Mouse (Mus musculus): ENCODE results near the gene Nudcd3. TPM values are rescaled to one million over a fixed set of nuclear protein-coding genes. Genes with fewer than 3 reads are reported as not detected.

Gene Nudcd3
- polyA plus RNA-seq, 1 experiment, result 20.0 TPM

GRCm38 (mm10) chr11:6165391-6166081, 34.7 kb downstream of the Nudcd3 start:
- peaks cover 2% of the 10 kb centered on the region; the same call in 1 of the 2 replicates for H3K4me1 ChIP-seq (ENCODE audit: control insufficient read depth, insufficient read depth, insufficient read length)
- no peak overlapping the region for H3K27ac ChIP-seq (ENCODE audit: insufficient read depth, low read length)
- H3K36me3 ChIP-seq (ENCODE audit: control insufficient read depth, insufficient read depth, low read length), result no peaks in the 10 kb centered on the region
- H3K4me3 ChIP-seq (ENCODE audit: extremely low read depth, insufficient read depth, insufficient read length), result no peak overlapping the region
- 92% methylated on average over 7 of the region's 7 CpGs for WGBS
- H3K27me3 ChIP-seq (ENCODE audit: control insufficient read depth, insufficient read depth, low read length), result no peaks in the 10 kb centered on the region
- no peak for DNase-seq (ENCODE audit: low read depth in 1 of 2, low spot score in 2 of 2)
- no peak for TF ChIP-seq CTCF (IDR thresholded peaks at IDR 0.05; ENCODE audit: extremely low read depth, insufficient read depth, insufficient read length, insufficient replicate concordance)
- no peak for TF ChIP-seq POLR2A (IDR thresholded peaks at IDR 0.05; ENCODE audit: low read depth, low read length)

DNA sequence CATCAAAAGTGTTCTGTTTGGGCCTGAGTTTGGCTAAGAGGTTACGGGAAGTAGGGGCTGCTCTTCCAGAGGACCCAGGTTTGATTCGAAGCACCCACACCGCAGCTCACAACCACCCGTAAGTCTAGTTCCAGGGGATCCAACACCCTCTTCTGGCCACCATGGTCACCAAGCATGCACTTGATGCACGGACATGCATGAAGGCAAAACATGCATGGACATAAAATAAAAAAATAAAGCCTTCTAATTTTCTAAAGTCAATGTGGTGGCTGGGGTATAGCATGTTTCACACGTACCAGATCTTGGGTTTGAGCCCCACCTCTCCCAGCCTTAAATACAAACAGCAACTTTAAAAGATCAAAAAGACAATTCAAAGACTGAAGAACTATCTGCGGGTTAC, 35.4 kb downstream of the Nudcd3 start:
- Histone ChIP-seq H3K27me3 (ENCODE audit: control insufficient read depth, insufficient read depth, low read length) (no peaks in the 10 kb centered on the region), H3K36me3 (ENCODE audit: control insufficient read depth, insufficient read depth, low read length) (no peaks in the 10 kb centered on the region), H3K4me1 (ENCODE audit: control insufficient read depth, insufficient read depth, insufficient read length) (peaks cover 5% of the 10 kb centered on the region; the same call in 1 of the 2 replicates), H3K27ac (ENCODE audit: insufficient read depth, low read length) (no peak overlapping the region), H3K4me3 (ENCODE audit: extremely low read depth, insufficient read depth, insufficient read length) (no peak overlapping the region)
- no peak for DNase-seq (ENCODE audit: low read depth in 1 of 2, low spot score in 2 of 2)
- TF ChIP-seq POLR2A (IDR thresholded peaks at IDR 0.05; ENCODE audit: low read depth, low read length) (no peak), CTCF (IDR thresholded peaks at IDR 0.05; ENCODE audit: extremely low read depth, insufficient read depth, insufficient read length, insufficient replicate concordance) (no peak)
- WGBS, result 92% methylated on average over 7 of the region's 7 CpGs

GRCm38 (mm10) chr11:6163706-6164105, 36.5 kb downstream of the Nudcd3 start:
- 87% methylated on average over 12 of the region's 12 CpGs for WGBS
- no peaks in the 10 kb centered on the region for H3K27me3 ChIP-seq (ENCODE audit: control insufficient read depth, insufficient read depth, low read length)
- H3K4me1 ChIP-seq (ENCODE audit: control insufficient read depth, insufficient read depth, insufficient read length), result peaks cover 4% of the 10 kb centered on the region; the same call in 1 of the 2 replicates

GRCm38 (mm10) chr11:6163062-6163461, 37.2 kb downstream of the Nudcd3 start:
- H3K36me3 ChIP-seq (ENCODE audit: control insufficient read depth, insufficient read depth, low read length), result no peaks in the 10 kb centered on the region
- peaks cover 4% of the 10 kb centered on the region; the same call in 1 of the 2 replicates for H3K4me1 ChIP-seq (ENCODE audit: control insufficient read depth, insufficient read depth, insufficient read length)
- H3K27me3 ChIP-seq (ENCODE audit: control insufficient read depth, insufficient read depth, low read length), result no peaks in the 10 kb centered on the region
- TF ChIP-seq POLR2A (IDR thresholded peaks at IDR 0.05; ENCODE audit: low read depth, low read length), result no peak
- no peak for TF ChIP-seq CTCF (IDR thresholded peaks at IDR 0.05; ENCODE audit: extremely low read depth, insufficient read depth, insufficient read length, insufficient replicate concordance)
- 92% methylated on average over 3 of the region's 3 CpGs for WGBS
- DNase-seq (ENCODE audit: low read depth in 1 of 2, low spot score in 2 of 2), result no peak
- H3K27ac ChIP-seq (ENCODE audit: insufficient read depth, low read length), result no peak overlapping the region
- H3K4me3 ChIP-seq (ENCODE audit: extremely low read depth, insufficient read depth, insufficient read length), result no peak overlapping the region

More at GRCm38 (mm10) chr11:6163706-6164105, 36.5 kb downstream of the Nudcd3 start:
- no peak overlapping the region for H3K27ac ChIP-seq (ENCODE audit: insufficient read depth, low read length)
- no peak for TF ChIP-seq CTCF (IDR thresholded peaks at IDR 0.05; ENCODE audit: extremely low read depth, insufficient read depth, insufficient read length, insufficient replicate concordance)
- no peak for TF ChIP-seq POLR2A (IDR thresholded peaks at IDR 0.05; ENCODE audit: low read depth, low read length)
- DNase-seq (ENCODE audit: low read depth in 1 of 2, low spot score in 2 of 2), result no peak
- no peaks in the 10 kb centered on the region for H3K36me3 ChIP-seq (ENCODE audit: control insufficient read depth, insufficient read depth, low read length)
- no peak overlapping the region for H3K4me3 ChIP-seq (ENCODE audit: extremely low read depth, insufficient read depth, insufficient read length)

DNA sequence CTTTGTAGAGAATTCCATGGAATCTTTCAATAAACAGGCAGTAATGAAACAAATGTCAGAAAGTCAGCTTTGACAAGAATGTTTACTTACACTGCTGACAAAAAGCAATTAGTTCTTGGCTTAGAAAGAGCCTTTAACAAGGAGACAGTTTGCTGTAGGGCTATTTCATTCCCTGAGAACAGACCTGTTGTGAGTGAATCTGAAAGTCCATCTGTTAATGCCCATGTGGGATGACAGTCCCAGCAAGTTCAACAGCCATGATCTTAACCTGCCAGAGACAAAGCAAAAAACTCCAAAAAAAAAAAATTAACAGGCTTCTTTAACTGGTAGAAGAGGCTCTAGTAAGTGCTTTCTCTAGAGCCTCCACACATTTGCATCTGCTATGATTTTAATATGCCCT, 38.7 kb downstream of the Nudcd3 start:
- TF ChIP-seq CTCF (IDR thresholded peaks at IDR 0.05; ENCODE audit: extremely low read depth, insufficient read depth, insufficient read length, insufficient replicate concordance) (no peak), POLR2A (IDR thresholded peaks at IDR 0.05; ENCODE audit: low read depth, low read length) (no peak)
- DNase-seq (ENCODE audit: low read depth in 1 of 2, low spot score in 2 of 2), result no peak
- no peak overlapping the region for H3K27ac ChIP-seq (ENCODE audit: insufficient read depth, low read length)
- no peaks in the 10 kb centered on the region for H3K36me3 ChIP-seq (ENCODE audit: control insufficient read depth, insufficient read depth, low read length)
- no peak overlapping the region for H3K4me3 ChIP-seq (ENCODE audit: extremely low read depth, insufficient read depth, insufficient read length)
- H3K4me1 ChIP-seq (ENCODE audit: control insufficient read depth, insufficient read depth, insufficient read length), result peaks cover 4% of the 10 kb centered on the region; the same call in 1 of the 2 replicates
- H3K27me3 ChIP-seq (ENCODE audit: control insufficient read depth, insufficient read depth, low read length), result no peaks in the 10 kb centered on the region

GRCm38 (mm10) chr11:6160663-6161271, 39.4 kb downstream of the Nudcd3 start:
- H3K4me1 ChIP-seq (ENCODE audit: control insufficient read depth, insufficient read depth, insufficient read length), result peaks cover 4% of the 10 kb centered on the region; the same call in 1 of the 2 replicates
- no peak overlapping the region for H3K27ac ChIP-seq (ENCODE audit: insufficient read depth, low read length)

More at GRCm38 (mm10) chr11:6160663-6161271, 39.4 kb downstream of the Nudcd3 start:
- no peak for TF ChIP-seq POLR2A (IDR thresholded peaks at IDR 0.05; ENCODE audit: low read depth, low read length)
- no peak for TF ChIP-seq CTCF (IDR thresholded peaks at IDR 0.05; ENCODE audit: extremely low read depth, insufficient read depth, insufficient read length, insufficient replicate concordance)
- no peaks in the 10 kb centered on the region for H3K36me3 ChIP-seq (ENCODE audit: control insufficient read depth, insufficient read depth, low read length)
- DNase-seq (ENCODE audit: low read depth in 1 of 2, low spot score in 2 of 2), result no peak
- no peak overlapping the region for H3K4me3 ChIP-seq (ENCODE audit: extremely low read depth, insufficient read depth, insufficient read length)
- no peaks in the 10 kb centered on the region for H3K27me3 ChIP-seq (ENCODE audit: control insufficient read depth, insufficient read depth, low read length)
- 86% methylated on average over 3 of the region's 3 CpGs for WGBS
